Mouse (Mus musculus) lung, adult 18-20 months (tissue): ENCODE measurements around the gene Olig2.

ENCODE experiments used
- DNase-seq, 2 experiments: peaks; one replicate each; pipeline ENCODE4 v3.0.0; 2022; ENCODE audit warnings: mixed read lengths in 2 of 2

Gene Olig2

GRCm38 (mm10) chr16:91270982-91271549 is 45.8 kb downstream of the Olig2 start:
- no peak for DNase-seq

GRCm38 (mm10) chr16:91271634-91272033 is 46.4 kb downstream of the Olig2 start:
- DNase-seq, result no peak
